Mouse (Mus musculus) hindbrain, postnatal 0 days (tissue): Measurements from ENCODE around the gene Inka1. TPM values are rescaled to one million over a fixed set of nuclear protein-coding genes. Genes with fewer than 3 reads are reported as not detected.

Experiments used
- ATAC-seq: fragments of 200-750 bp; cut with Nextera tagmentation; 2 replicates; pipeline ENCODE4 v1.8.0; 2017; ENCODE audit warnings: mild to moderate bottlenecking, moderate TSS enrichment, moderate library complexity
- DNase-seq: peaks from one replicate; pipeline ENCODE4 v3.0.0-alpha.2; 2015; ENCODE audit warnings: low spot score
- H3K27ac ChIP-seq: fragments of 300-500 bp; sonication (generic); 2 replicates; pipeline ENCODE4 v1.5.1; 2014; ENCODE audit warnings: mild to moderate bottlenecking
- H3K27me3 ChIP-seq: fragments of 300-500 bp; sonication (generic); 2 replicates; pipeline ENCODE4 v1.6.1; 2014; ENCODE audit warnings: low read length, mixed read lengths; ENCODE audit not compliant: insufficient read depth
- H3K36me3 ChIP-seq: fragments of 300-500 bp; sonication (generic); 2 replicates; pipeline ENCODE4 v1.6.1; 2014; ENCODE audit warnings: low read length, mixed read lengths; ENCODE audit not compliant: insufficient read depth
- H3K4me1 ChIP-seq: fragments of 300-500 bp; sonication (generic); 2 replicates; pipeline ENCODE4 v1.6.1; 2014; ENCODE audit warnings: antibody characterized with exemption, low read length, mixed read lengths; ENCODE audit not compliant: insufficient read depth
- H3K4me2 ChIP-seq: fragments of 300-500 bp; sonication (generic); 2 replicates; pipeline ENCODE4 v1.6.1; 2014; ENCODE audit warnings: low read depth, mild to moderate bottlenecking, low read length, moderate library complexity, mixed read lengths
- H3K4me3 ChIP-seq: fragments of 300-500 bp; sonication (generic); 2 replicates; pipeline ENCODE4 v1.5.1; 2014; ENCODE audit warnings: low read length
- H3K9ac ChIP-seq: fragments of 300-500 bp; sonication (generic); replicated peaks from 2 replicates; pipeline ENCODE4 v1.6.1; 2014; ENCODE audit warnings: mild to moderate bottlenecking, low read length, moderate library complexity, mixed read lengths
- H3K9me3 ChIP-seq: fragments of 300-500 bp; sonication (generic); 2 replicates; pipeline ENCODE4 v1.6.1; 2016; ENCODE audit warnings: low read length, mixed read lengths
- CTCF ChIP-seq: IDR thresholded peaks from 2 replicates; pipeline ENCODE4 v1.5.1; 2016; ENCODE audit warnings: antibody characterized with exemption, control low read depth, low read depth
- WGBS: fragments of 180-500 bp; shearing (Covaris S2); extraction: QIAGEN DNeasy Blood & Tissue Kit; methylation state at CpG from one replicate; pipeline ENCODE4 v1.1.7; 2014; 5-methylcytosine and 5-hydroxymethylcytosine counted together
- polyA plus RNA-seq: library from polyadenylated mRNA; unstranded; fragments of >200 nt; fragmentation: Nextera tagmentation; extraction: Ambion mirVana; gene quantifications from 2 replicates; pipeline ENCODE4 v1.2.1, GENCODE M21; 2015
- total RNA-seq: library from RNA; depleted of rRNA; stranded (reverse); fragments of >200 nt; gene quantifications from 2 replicates; pipeline ENCODE4 v1.2.3, GENCODE M21; 2014

Gene Inka1
- total and polyA plus RNA-seq, 2 experiments from 2014 or later: 7.3 to 18.0 TPM

DNA sequence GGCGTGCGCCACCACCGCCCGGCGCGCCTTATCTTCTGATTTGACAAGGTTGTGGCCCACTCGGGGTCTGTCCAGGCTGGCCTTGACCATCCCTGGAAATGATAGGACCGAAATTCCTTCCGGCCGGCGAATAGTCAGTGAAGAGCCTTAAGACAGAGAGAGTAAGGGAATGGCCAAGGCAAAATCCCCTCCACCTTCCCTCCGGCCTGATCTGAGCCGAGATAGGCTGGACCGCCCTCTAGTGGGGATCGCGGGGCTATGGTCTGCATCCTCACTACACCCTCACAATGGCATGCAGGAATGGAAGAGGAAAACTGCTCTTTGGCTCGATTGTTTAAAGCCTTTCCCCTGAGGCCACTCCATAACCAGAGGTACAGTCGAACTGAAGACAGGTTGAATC lies 697 bp upstream of the Inka1 start:
- WGBS: 5% methylated on average over 18 of the region's 18 CpGs
- Histone ChIP-seq H3K36me3 (no peaks in the 10 kb centered on the region), H3K27me3 (no peaks in the 10 kb centered on the region), H3K4me3 (peak overlapping the region; percentile 64; the same call in 1 of the 2 replicates), H3K4me1 (peaks cover 10% of the 10 kb centered on the region; the same call in 1 of the 2 replicates), H3K4me2 (peak overlapping the region; percentile 85), H3K27ac (no peak overlapping the region), H3K9ac (no peak overlapping the region), H3K9me3 (no peaks in the 10 kb centered on the region)
- TF ChIP-seq CTCF: peak; percentile 95
- DNase-seq (peak; percentile 91), ATAC-seq (peak; percentile 72)

DNA sequence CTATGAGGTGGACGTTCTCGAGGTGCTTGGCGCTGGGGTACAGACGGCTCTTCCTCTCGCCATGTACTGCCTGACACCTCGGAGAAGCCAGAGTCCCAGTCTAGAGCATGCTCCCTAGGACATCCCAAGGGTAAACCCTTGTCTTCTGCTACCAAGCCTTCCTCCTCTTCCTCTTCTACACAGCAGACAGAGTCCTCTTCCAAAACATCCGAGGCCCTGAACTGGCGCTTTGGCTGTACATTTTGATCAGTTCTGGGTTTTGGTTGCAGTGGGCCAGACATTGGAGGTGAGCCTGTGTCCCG lies 974 bp downstream of the Inka1 start:
- Histone ChIP-seq H3K27me3 (no peaks in the 10 kb centered on the region), H3K9ac (peak overlapping the region; percentile 56; the same call in 1 of the 2 replicates), H3K36me3 (no peaks in the 10 kb centered on the region), H3K4me1 (peaks cover 10% of the 10 kb centered on the region; the same call in 1 of the 2 replicates), H3K4me3 (peak overlapping the region; percentile 64), H3K27ac (peak overlapping the region; percentile 79; the same call in 1 of the 2 replicates), H3K4me2 (peak overlapping the region; percentile 85), H3K9me3 (no peaks in the 10 kb centered on the region)
- no peak for DNase-seq
- WGBS: 70% methylated on average over 9 of the region's 9 CpGs
- no peak for ATAC-seq
- no peak for TF ChIP-seq CTCF

DNA sequence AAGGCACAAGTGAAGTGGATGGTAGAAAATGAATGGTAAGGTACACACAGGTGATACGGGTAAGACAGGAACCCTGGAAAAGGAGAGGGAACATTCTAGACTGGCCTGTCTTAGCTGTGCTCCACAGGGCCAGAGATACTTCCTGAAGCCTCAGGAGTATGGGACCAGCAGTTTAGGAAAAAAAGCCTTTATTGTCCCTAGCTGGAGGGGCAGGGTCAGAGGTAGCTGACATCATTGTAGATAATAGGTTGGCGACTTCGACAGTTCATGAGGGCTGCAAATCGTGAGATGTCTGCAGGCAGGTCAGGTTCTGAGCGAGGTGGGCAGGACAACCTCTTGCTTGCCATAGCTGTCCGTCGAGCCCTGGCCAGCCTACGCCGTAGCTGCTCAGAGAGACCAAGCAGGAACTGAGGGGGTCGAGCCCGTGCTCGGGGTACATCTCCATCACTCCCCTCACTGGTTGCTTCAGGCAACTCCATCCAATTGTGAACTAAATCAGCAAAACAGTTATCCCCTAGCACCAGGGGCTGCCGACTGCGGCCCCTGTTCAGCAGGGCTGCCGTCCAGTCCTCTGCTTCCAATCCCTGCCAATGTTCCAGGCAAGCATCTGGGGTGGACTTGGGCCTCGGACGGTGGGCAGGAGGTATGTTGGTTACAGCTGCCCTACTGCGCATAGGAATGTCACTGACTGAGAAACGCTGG lies 1.5 kb downstream of the Inka1 start:
- Histone ChIP-seq H3K36me3 (no peaks in the 10 kb centered on the region), H3K9me3 (no peaks in the 10 kb centered on the region), H3K4me1 (peaks cover 10% of the 10 kb centered on the region; the same call in 1 of the 2 replicates), H3K27ac (peak overlapping the region; percentile 79), H3K9ac (no peak overlapping the region), H3K4me3 (peak overlapping the region; percentile 64), H3K27me3 (no peaks in the 10 kb centered on the region), H3K4me2 (peak overlapping the region; percentile 85)
- DNase-seq: no peak
- TF ChIP-seq CTCF: no peak
- WGBS: 71% methylated on average over 19 of the region's 19 CpGs
- no peak for ATAC-seq

DNA sequence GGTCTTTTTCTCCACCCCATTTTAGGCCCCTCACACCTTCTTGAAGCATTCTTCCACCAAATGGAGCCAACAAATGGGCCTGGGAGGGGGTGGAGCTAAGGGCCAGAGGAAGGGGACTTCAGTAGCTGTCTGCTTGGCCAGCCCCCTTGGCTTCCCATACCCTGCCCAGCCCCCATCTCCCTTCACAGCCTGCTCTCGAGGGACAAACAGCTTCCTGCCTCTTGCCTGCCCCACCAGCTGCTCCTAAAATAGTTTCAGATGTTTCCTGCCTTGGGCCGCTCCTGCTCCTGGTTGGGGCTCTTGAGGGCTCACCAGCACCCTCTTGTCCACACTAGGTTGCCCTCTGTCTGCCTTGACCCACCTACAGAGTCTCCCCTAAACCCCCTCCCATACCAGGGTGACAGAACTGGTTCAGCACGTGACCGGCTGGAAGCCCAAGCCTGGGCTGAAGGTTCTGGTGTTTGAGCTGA lies 2.2 kb downstream of the Inka1 start:
- peaks cover 10% of the 10 kb centered on the region; the same call in 1 of the 2 replicates for H3K4me1 ChIP-seq
- peak overlapping the region; percentile 79 for H3K27ac ChIP-seq
- DNase-seq: peak; percentile 51
- H3K9ac ChIP-seq: no peak overlapping the region
- no peaks in the 10 kb centered on the region for H3K27me3 ChIP-seq
- no peaks in the 10 kb centered on the region for H3K9me3 ChIP-seq
- peak overlapping the region; percentile 85; the same call in 1 of the 2 replicates for H3K4me2 ChIP-seq
- H3K36me3 ChIP-seq: no peaks in the 10 kb centered on the region
- WGBS: 44% methylated on average over 4 of the region's 4 CpGs
- H3K4me3 ChIP-seq: no peak overlapping the region
- TF ChIP-seq CTCF: no peak
- no peak for ATAC-seq

DNA sequence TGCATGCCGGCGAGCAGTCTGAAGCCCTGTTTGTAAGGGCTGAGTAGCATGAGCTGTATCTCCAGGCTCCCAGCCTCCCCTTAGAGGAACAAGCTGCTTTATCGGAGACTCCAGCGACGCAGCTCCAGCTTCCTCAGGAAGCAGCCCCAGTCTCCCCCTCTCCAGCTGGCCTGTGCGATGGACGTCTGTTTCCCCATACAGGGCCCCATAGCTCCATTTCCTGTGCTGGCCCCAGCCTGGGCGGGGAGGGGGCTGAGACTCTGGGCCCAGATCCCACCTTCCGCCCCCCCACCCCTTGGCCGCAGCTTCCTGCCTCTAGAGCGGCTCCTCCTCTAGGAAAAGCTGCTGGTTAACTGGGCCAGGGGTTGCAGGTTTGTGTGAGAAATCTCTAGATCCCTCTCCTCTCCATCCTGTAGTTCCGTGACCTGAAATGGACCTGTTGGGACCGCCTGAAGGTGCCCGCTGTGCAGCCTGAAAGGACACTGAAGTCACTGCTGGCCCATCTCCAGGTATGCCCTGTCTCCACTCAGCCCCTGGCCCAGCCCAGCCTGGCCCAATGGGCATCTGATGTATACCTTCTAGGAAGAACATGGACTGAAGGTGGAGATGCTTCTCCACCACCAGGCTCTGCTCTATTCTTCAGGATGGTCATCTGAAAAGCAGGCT lies 2.9 kb downstream of the Inka1 start, which contains the start of gene Gm20661:
Gene Gm20661, plus strand, starts transcription at position 378 of the 666 bp plus-strand sequence.
- H3K9ac ChIP-seq: peak within 1 kb of the TSS; percentile 37; the same call in 1 of the 2 replicates
- no peaks in the 10 kb centered on the region for H3K27me3 ChIP-seq
- ATAC-seq (peak; percentile 43; the same call in 1 of the 2 replicates), DNase-seq (peak; percentile 60)
- H3K36me3 ChIP-seq: no peaks in the 10 kb centered on the region
- peak within 1 kb of the TSS; percentile 85; the same call in 1 of the 2 replicates for H3K4me2 ChIP-seq
- H3K4me3 ChIP-seq: no peak within 1 kb of the TSS
- H3K4me1 ChIP-seq: peaks cover 10% of the 10 kb centered on the region; the same call in 1 of the 2 replicates
- WGBS: 39% methylated on average over 14 of the region's 14 CpGs
- peak within 1 kb of the TSS; percentile 79 for H3K27ac ChIP-seq
- no peak for TF ChIP-seq CTCF
- no peaks in the 10 kb centered on the region for H3K9me3 ChIP-seq

DNA sequence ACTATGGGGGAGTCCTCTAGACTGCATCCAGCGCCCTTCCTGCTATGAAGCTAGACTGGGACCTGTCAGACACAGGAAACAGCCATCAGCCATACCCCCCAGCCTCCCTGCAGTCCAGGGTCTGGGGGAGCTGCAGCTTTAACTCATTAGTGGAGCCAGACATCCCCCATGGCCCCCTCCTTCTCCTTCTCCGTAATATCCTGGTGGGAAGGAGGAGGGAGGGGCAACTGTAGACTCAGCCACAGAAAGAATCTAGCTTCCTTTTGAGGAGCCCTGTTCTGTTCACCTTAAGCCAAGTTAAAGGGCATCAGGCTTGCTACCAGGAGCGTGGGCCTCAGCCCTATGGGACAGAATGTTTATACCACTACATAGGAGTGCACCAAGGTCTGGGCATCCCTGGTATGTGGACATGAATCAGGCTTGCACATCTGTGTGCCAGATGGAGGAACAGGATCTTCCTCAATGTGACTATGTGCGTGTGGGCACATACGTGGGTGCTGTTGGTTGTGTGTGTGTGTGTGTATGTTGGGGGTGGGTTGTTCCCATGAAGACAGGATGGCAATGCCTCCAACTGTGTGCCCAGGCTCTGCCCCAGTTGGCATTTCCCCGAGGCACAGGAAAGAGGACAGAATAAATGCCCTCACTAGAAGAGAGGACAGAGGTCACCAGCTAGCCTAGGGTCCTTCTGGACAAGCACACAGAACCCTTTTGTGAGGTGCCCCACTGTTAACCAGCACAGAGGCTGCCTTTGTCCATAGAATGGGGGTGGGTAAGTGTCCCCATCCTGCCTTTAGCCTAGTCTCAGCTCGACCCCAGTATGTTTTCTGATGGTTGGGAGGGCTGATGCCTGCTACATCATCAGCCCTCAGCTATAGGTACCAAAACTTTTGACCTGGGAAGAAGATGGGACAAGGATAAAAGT lies 3.7 kb downstream of the Inka1 start:
- Histone ChIP-seq H3K9me3 (no peaks in the 10 kb centered on the region), H3K27ac (peak overlapping the region; percentile 79), H3K27me3 (no peaks in the 10 kb centered on the region), H3K36me3 (no peaks in the 10 kb centered on the region), H3K9ac (no peak overlapping the region), H3K4me1 (peaks cover 10% of the 10 kb centered on the region; the same call in 1 of the 2 replicates), H3K4me2 (peak overlapping the region; percentile 85; the same call in 1 of the 2 replicates), H3K4me3 (no peak overlapping the region)
- 55% methylated on average over 6 of the region's 7 CpGs for WGBS
- ATAC-seq (no peak), DNase-seq (no peak)
- no peak for TF ChIP-seq CTCF
